Mouse (Mus musculus): Measurements from ENCODE around the gene Epb41.

The Epb41 gene

DNA sequence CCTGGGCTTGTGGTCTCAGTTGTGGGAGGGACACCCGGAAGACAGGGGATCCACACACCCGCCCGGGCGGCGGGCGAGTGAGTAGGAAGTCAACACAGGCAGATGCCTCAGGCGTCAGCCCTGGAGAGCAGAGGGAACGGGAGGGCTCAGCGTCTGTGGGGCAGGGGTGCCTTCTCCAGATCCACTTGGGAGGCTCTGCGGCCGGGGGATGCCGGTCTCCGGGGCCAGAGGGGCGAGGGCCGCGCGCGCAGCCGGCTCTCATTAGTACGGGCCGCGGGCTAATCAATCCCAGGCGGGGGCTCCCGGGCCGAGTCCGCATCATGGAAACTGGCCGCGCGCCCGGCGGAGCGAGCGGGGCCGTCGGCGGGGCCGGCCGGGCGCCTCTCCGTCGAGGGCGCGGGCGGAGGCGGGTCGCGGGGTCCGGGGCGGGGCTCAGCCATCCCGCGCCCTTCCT is 155.0 kb downstream of the Epb41 start:
- peak; percentile 63 for DNase-seq (ENCODE audit: low spot score)

- DNase-seq (ENCODE audit: low spot score) = no peak
These were observed 155.5 kb downstream of the Epb41 start for GRCm38 (mm10) chr4:131919506-131920140.

GRCm38 (mm10) chr4:131918711-131919500 is 156.2 kb downstream of the Epb41 start:
- DNase-seq (ENCODE audit: low spot score) = no peak

GRCm38 (mm10) chr4:131918026-131918533 is 157.0 kb downstream of the Epb41 start:
- no peak for DNase-seq (ENCODE audit: low spot score)

GRCm38 (mm10) chr4:131917010-131917555 is 158.0 kb downstream of the Epb41 start:
- DNase-seq (ENCODE audit: low spot score) = no peak

DNA sequence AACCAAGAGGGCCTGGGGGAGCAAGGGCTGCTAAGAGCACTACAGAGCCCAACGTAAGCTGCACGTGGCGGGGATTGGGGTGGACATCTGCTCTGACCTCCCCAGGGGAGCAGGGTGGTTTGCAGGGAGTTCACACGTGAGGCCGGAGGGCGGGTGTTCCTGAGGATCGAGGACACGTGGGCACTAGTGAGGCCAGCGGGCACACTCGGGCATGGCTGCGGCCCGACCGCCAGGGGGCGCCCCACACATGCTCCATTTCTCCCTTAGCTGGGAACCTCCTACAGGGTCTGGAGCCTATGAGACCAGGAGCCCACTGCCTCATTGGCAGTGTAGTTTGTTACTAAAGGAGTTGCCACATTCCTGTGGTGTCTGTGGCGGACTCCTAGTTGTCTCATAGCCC is 158.7 kb downstream of the Epb41 start:
- peak; percentile 84 for DNase-seq (ENCODE audit: low spot score)

DNA sequence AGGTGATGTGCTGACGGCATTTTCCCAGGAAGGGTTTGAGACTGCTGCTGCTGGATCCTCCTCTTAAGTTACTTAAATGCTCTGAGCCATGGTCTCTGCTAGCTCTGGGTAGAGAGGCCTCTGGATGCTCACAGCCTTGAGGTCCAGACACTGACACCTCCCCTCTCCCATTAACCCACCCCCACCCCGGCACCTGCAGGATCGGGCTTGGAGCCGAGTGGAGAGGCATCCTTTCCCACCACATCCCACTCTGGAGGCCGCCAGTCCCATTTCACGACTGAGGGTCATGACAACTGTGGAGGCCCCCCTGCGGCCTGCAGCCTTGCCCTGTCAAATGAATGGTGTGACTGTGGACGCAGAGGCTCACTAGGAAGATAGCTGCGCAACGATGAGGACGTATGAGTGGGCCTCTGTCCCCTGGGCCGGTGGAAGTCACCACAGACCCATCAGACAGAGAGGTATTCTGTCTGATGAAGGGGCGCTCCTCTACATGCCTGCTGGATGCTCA is 159.2 kb downstream of the Epb41 start:
- DNase-seq (ENCODE audit: low spot score) = no peak

GRCm38 (mm10) chr4:131914891-131915469 is 160.1 kb downstream of the Epb41 start:
- peak; percentile 27 for DNase-seq (ENCODE audit: low spot score)

DNA sequence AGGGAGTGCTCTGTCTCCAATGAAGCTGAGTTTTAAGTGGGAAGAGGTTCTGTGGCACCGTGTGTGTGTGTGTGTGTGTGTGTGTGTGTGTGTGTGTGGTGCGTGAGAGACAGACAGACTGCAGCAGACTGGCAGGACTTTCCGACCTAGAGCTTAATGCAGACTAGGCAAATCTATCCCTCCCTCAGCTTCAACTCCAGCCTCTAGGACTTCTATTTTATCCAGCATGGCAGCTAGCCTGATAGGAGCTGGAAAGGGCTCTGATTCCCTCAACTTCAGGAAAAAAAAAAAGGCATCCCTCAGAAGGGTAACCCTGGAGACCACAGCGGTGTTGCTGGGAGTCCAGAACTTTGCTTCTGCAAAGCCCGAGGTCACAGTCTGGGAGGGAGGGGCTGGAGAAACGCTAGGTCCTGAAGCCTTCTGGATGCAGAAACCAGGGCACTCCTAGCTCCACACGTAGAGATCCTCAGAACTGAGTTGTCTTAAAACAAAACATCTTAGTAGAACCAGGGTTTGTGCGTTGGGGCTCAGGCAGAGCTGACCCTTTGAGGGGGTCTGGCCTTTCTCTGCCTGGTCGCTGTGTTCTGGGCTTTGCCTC is 161.0 kb downstream of the Epb41 start:
- DNase-seq (ENCODE audit: low spot score) = no peak

GRCm38 (mm10) chr4:131913526-131913925 is 161.6 kb downstream of the Epb41 start:
- DNase-seq (ENCODE audit: low spot score) = peak; percentile 45

DNA sequence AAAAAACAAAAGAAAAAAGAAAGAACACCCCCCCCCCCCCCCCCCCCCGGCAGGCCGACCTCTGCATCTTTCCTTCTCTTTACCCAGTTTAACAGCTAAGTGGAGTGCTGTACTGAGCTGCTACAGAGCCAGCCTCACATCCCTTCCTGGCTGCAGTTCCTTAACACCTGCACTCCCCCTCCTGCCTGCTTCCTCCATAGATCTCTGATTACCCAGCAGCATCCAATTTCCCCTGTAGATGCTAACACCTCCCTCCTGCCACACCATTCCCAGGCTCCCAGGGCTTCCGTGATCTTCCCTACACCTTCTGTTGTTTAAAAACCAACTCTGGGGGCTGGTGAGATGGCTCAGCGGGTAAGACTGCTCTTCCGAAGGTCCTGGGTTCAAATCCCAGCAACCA is 163.6 kb downstream of the Epb41 start:
- DNase-seq (ENCODE audit: low spot score) = no peak

DNA sequence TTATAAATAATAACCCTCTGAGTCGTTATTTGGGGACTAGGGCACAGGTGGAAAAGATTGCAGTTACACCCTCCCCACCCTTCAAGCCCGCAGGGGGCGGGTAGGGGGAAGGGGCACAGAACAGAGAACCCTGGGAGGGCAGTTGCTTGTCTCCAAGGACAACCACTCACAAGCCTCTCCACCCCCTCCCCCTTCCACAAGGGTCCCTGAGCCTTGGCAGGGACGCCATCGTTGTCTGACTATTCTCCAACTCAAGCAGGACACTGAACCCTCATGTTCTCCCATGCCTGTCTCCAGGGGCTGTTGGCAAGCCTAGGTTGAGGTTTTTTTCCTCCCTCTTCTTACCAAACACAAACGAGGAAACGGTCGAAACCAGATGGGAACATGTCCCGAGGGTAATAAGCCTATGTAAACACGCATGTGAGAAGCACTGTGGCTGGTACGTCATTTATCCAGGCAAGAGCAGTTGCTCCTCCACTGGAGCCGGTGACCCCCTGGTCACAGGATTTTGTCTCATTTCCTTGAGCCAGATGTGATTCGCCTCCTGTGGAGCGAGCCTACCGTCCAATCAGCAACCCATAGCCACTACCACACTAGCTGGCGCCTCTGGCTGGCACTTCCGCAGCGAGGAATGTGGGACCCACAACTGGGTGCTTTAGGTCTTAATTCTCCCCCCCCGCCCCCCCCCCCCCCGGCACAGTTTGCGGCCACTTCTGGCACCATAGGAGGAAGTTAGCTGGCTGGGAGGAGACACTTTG is 164.7 kb downstream of the Epb41 start:
- no peak for DNase-seq (ENCODE audit: low spot score)

- no peak for DNase-seq (ENCODE audit: low spot score)
These were observed 167.2 kb downstream of the Epb41 start for GRCm38 (mm10) chr4:131907912-131908311.

- no peak for DNase-seq (ENCODE audit: low spot score)
These were observed 168.7 kb downstream of the Epb41 start for GRCm38 (mm10) chr4:131906423-131906822.

DNA sequence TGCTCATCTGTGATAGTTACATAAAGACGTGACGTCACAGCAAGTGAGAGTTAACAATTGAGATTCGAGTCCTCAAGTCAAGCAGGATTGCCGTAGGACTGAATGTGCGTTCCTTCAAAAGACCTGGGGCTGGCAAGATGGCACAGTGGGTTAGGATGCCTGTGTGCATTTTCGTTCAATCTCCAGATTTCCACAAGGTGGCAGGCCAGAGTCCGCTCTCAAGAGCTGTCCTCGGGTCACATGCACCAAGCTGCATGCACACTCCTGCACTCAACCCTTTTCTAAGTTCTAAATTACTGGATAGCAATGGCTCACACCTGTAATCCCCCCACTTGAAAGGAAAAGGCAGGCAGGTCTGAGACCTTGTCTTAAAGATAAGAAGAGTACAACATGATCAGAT is 170.6 kb downstream of the Epb41 start:
- DNase-seq (ENCODE audit: low spot score) = peak; percentile 54

DNA sequence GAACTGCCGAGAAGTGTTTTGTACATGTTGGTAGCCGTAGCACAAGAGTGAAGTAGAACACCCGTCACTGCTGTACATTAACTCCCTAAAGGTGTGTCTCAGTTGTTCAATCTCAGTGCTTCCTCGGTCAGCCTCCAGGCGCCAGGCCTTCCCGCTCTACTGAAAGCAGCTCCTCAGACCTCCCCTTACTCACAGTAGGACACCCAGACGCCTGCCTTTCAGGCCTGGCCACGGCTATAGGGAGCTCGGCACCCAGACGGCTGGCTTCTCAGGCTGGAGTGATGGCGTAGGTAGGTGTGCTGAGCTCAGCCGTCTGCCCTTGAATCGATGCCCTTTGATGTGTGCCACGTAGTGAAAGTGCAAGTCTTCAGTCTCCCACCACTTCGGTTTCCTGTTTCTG is 174.0 kb downstream of the Epb41 start:
- DNase-seq (ENCODE audit: low spot score) = no peak

- DNase-seq (ENCODE audit: low spot score) = no peak
These were observed 176.0 kb downstream of the Epb41 start for GRCm38 (mm10) chr4:131899180-131899554.

- no peak for DNase-seq (ENCODE audit: low spot score)
These were observed 176.5 kb downstream of the Epb41 start for GRCm38 (mm10) chr4:131898503-131899179.

GRCm38 (mm10) chr4:131897787-131898186 is 177.3 kb downstream of the Epb41 start:
- no peak for DNase-seq (ENCODE audit: low spot score)

DNA sequence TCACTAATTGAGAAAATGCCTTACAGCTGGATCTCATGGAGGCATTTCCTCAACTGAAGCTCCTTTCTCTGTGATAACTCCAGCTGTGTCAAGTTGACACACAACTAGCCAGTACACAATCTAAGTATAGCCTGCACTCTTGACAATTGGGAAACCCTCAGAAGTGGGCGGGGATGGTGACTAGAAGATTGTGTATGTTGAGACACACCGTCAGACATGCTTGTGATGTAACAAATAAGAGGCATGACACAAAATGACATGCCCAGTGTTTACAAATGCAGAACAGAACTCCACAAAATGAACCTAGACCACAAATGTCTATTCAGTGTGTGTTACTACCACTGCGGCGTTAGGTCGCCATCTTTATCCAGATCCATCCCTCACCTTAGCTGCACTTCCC is 178.0 kb downstream of the Epb41 start:
- no peak for DNase-seq (ENCODE audit: low spot score)

DNA sequence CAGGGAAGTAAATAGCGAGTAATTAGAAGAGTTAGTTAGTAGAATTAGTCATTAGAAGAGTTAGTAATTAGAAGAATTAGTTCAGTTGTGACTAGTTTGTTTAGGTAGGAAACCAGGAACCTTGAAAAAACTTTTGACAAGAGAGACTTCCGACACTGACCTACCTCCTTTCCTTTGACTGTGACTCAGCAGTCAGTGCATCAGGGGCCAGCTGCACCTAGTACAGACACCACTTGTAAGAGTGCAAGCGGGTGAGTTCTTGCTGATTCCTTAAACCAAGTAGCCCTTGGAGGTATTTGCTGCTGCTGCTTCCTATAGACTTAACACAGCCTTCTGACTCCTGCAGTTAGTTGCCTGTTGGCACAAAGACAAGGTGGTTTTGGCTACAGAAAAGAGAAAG is 184.4 kb downstream of the Epb41 start:
- DNase-seq (ENCODE audit: low spot score) = no peak
